Mouse (Mus musculus) MEL (cell line): ENCODE results near the gene Rps25. TPM values are rescaled to one million over a fixed set of nuclear protein-coding genes. Genes with fewer than 3 reads are reported as not detected.

Source experiments
- DNase-seq: peaks from one replicate; pipeline ENCODE4 v3.0.0; 2011; ENCODE audit warnings: low read depth, low spot score
- H3K27ac ChIP-seq: 2 replicates; pipeline ENCODE4 v1.5.1; 2012; ENCODE audit warnings: low read depth, mild to moderate bottlenecking, control low read depth, low read length, moderate library complexity; ENCODE audit not compliant: control insufficient read depth
- H3K27me3 ChIP-seq, 2 experiments: fragments of 150-350 bp in 1 of 2; sonication (generic) in 1 of 2; 2 replicates each; pipeline ENCODE4 v1.6.1; 2012; ENCODE audit warnings: low read length in 2 of 2, mild to moderate bottlenecking in 2 of 2, improper control_type of control experiment in 1 of 2, moderate library complexity in 1 of 2; ENCODE audit not compliant: insufficient read depth in 2 of 2, control insufficient read depth in 1 of 2
- H3K36me3 ChIP-seq, 2 experiments: 2 replicates each; pipeline ENCODE4 v1.6.1; 2012 to 2014; ENCODE audit warnings: low read length in 2 of 2, improper control_type of control experiment in 1 of 2, inconsistent platforms in 1 of 2, mild to moderate bottlenecking in 1 of 2; ENCODE audit not compliant: insufficient read depth in 2 of 2, control insufficient read depth in 1 of 2
- H3K4me1 ChIP-seq, 2 experiments: fragments of 150-350 bp in 1 of 2; sonication (generic) in 1 of 2; 2 replicates each; pipeline ENCODE4 v1.6.1; 2012; ENCODE audit warnings: low read length in 2 of 2, improper control_type of control experiment in 1 of 2, mild to moderate bottlenecking in 1 of 2; ENCODE audit not compliant: insufficient read depth in 2 of 2, control insufficient read depth in 1 of 2
- H3K4me3 ChIP-seq, 2 experiments: fragments of 150-350 bp in 1 of 2; sonication (generic) in 1 of 2; 2 replicates each; pipeline ENCODE4 v1.5.1; 2012; ENCODE audit warnings: low read depth in 2 of 2, low read length in 2 of 2, mild to moderate bottlenecking in 2 of 2, moderate library complexity in 2 of 2, control low read depth in 1 of 2, improper control_type of control experiment in 1 of 2; ENCODE audit not compliant: control insufficient read depth in 1 of 2, insufficient read depth in 1 of 2
- H3K79me2 ChIP-seq: 2 replicates; pipeline ENCODE4 v1.6.1; 2012; ENCODE audit warnings: mild to moderate bottlenecking, low read length, moderate library complexity; ENCODE audit not compliant: control insufficient read depth, poor library complexity, insufficient read depth
- H3K9ac ChIP-seq: 2 replicates; pipeline ENCODE4 v1.6.1; 2012; ENCODE audit warnings: low read depth, mild to moderate bottlenecking, control low read depth, low read length, moderate library complexity; ENCODE audit not compliant: control insufficient read depth, poor library complexity, severe bottlenecking
- H3K9me3 ChIP-seq: fragments of 150-350 bp; sonication (generic); replicated peaks from 2 replicates; pipeline ENCODE4 v1.6.1; 2012; ENCODE audit warnings: mild to moderate bottlenecking, low read length, improper control_type of control experiment, moderate library complexity; ENCODE audit not compliant: insufficient read depth
- CTCF ChIP-seq, 3 experiments: IDR thresholded peaks in 2 of 3; conservative IDR thresholded peaks in 1 of 3; 2 replicates each; pipeline ENCODE4 v1.5.1; 2011 to 2012; ENCODE audit warnings: low read length in 3 of 3, low read depth in 2 of 3, mild to moderate bottlenecking in 2 of 3, improper control_type of control experiment in 1 of 3, inconsistent platforms in 1 of 3, mixed read lengths in 1 of 3, moderate library complexity in 1 of 3; ENCODE audit not compliant: control insufficient read depth in 1 of 3, insufficient read depth in 1 of 3, poor library complexity in 1 of 3, severe bottlenecking in 1 of 3
- EP300 ChIP-seq, 2 experiments: IDR thresholded peaks; 2 replicates each; pipeline ENCODE4 v1.6.1; 2011; ENCODE audit warnings: improper control_type of control experiment in 2 of 2, low read length in 2 of 2, low read depth in 1 of 2, mild to moderate bottlenecking in 1 of 2
- GABPA ChIP-seq: IDR thresholded peaks from 2 replicates; pipeline ENCODE4 v1.6.1; 2012; ENCODE audit warnings: low read depth, mild to moderate bottlenecking, inconsistent platforms, low read length, improper control_type of control experiment, moderate library complexity
- GATA1 ChIP-seq: IDR thresholded peaks from 2 replicates; pipeline ENCODE4 v1.6.1; 2011; ENCODE audit warnings: low read depth, low read length, improper control_type of control experiment
- JUND ChIP-seq: IDR thresholded peaks from 2 replicates; pipeline ENCODE4 v1.6.1; 2011; ENCODE audit warnings: low read depth, mild to moderate bottlenecking, improper control_type of control experiment, low read length
- MYB ChIP-seq: IDR thresholded peaks from 2 replicates; pipeline ENCODE4 v1.6.1; 2011; ENCODE audit warnings: mild to moderate bottlenecking, low read depth, low read length, improper control_type of control experiment
- POLR2A ChIP-seq, 2 experiments: IDR thresholded peaks; 2 replicates each; pipeline ENCODE4 v1.6.1; 2011 to 2012; ENCODE audit warnings: low read length in 2 of 2, mild to moderate bottlenecking in 2 of 2, control low read depth in 1 of 2, improper control_type of control experiment in 1 of 2, low read depth in 1 of 2, moderate library complexity in 1 of 2; ENCODE audit not compliant: control insufficient read depth in 1 of 2, insufficient read depth in 1 of 2, poor library complexity in 1 of 2
- POLR2AphosphoS2 ChIP-seq: IDR thresholded peaks from 2 replicates; pipeline ENCODE4 v1.6.1; 2011; ENCODE audit warnings: low read length, improper control_type of control experiment
- RAD21 ChIP-seq: IDR thresholded peaks from 2 replicates; pipeline ENCODE4 v1.6.1; 2011; ENCODE audit warnings: mild to moderate bottlenecking, low read depth, low read length, improper control_type of control experiment
- SMC3 ChIP-seq: IDR thresholded peaks from 2 replicates; pipeline ENCODE4 v1.6.1; 2011; ENCODE audit warnings: low read depth, low read length, improper control_type of control experiment
- TCF12 ChIP-seq: IDR thresholded peaks from 2 replicates; pipeline ENCODE4 v1.6.1; 2014; ENCODE audit warnings: low read depth, mild to moderate bottlenecking, inconsistent platforms, low read length, improper control_type of control experiment, moderate library complexity
- USF1 ChIP-seq: IDR thresholded peaks from 2 replicates; pipeline ENCODE4 v1.6.1; 2014; ENCODE audit warnings: low read depth, mild to moderate bottlenecking, inconsistent platforms, low read length, improper control_type of control experiment, moderate library complexity
- ZC3H11A ChIP-seq: IDR thresholded peaks from 2 replicates; pipeline ENCODE4 v1.6.1; 2012; ENCODE audit warnings: low read depth, mild to moderate bottlenecking, inconsistent platforms, low read length, improper control_type of control experiment
- polyA plus RNA-seq, 2 experiments: library from polyadenylated mRNA; stranded (reverse) in 1 of 2; unstranded in 1 of 2; fragments of >175 nt in 1 of 2; fragments of >200 nt in 1 of 2; gene quantifications; 2 replicates each; pipeline versions ENCODE4 v1.2.1 to v1.2.4; 2012; ENCODE audit warnings: low replicate concordance in 2 of 2, low read depth in 1 of 2; ENCODE audit not compliant: insufficient read length in 2 of 2, insufficient read depth in 1 of 2, missing spikeins in 1 of 2
- total RNA-seq: library from RNA; depleted of rRNA; stranded (reverse); fragments of 300-350 nt; gene quantifications from 2 replicates; pipeline ENCODE4 v1.2.3, GENCODE M21; 2012

Gene Rps25
- total and polyA plus RNA-seq, 3 experiments = 2,743 to 3,114 TPM; not detected in 1

- H3K9ac ChIP-seq = no peak overlapping the region
- no peak overlapping the region for H3K27ac ChIP-seq
- no peaks in the 10 kb centered on the region for H3K4me1 ChIP-seq
- peaks cover 0 to 14% of the 10 kb centered on the region in 2 experiments; a peak in 2 of 4 replicates for H3K36me3 ChIP-seq
- peak; percentile 68 for DNase-seq
- no peak for TF ChIP-seq JUND
- TF ChIP-seq CTCF (IDR thresholded peaks at IDR 0.05 in 2 of 3, conservative IDR thresholded peaks at IDR 0.05 in 1 of 3; ENCODE audit: control insufficient read depth in 1 of 3, insufficient read depth in 1 of 3, low read depth in 2 of 3, low read length in 3 of 3, poor library complexity in 1 of 3, severe bottlenecking in 1 of 3) = peak; percentile 75 to 81 (median 78)
- TF ChIP-seq GATA1 = no peak
- peak; percentile 50 for TF ChIP-seq SMC3
- TF ChIP-seq RAD21 = peak; percentile 9
- TF ChIP-seq USF1 = no peak
- TF ChIP-seq MYB = no peak
- TF ChIP-seq TCF12 = no peak
- TF ChIP-seq, all 39 proteins: peak for 3
- Histone ChIP-seq H3K79me2 (no peaks in the 10 kb centered on the region), H3K4me3 (no peak overlapping the region), H3K9me3 (no peaks in the 10 kb centered on the region), H3K27me3 (no peaks in the 10 kb centered on the region)
Observed at GRCm38 (mm10) chr9:44389273-44389672, 17.7 kb upstream of the Rps25 start.

DNA sequence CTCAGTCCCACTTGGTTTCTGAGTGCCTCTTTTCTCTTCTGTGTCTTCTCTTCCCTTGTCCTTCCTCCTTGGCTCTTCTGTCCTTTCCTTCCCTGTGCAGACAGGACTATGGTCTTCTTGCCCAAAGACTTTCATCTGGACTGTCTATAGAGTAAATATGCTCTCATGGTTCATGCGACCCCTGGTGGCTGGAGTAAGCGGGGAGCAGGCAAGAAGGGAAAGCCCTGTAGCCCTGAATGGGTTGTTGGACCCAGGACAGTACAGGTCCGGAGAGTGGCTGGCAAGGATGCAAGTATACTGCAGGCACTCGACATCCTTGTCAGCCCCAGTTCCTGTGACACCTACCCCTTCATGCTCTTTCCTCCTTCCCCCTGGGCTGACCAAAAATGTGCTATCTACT lies 15.5 kb upstream of the Rps25 start:
- no peaks in the 10 kb centered on the region for H3K79me2 ChIP-seq
- peak; percentile 65 for DNase-seq
- TF ChIP-seq EP300 (IDR thresholded peaks at IDR 0.05; ENCODE audit: low read depth in 1 of 2, low read length in 2 of 2) = no peak
- peak; percentile 76 to 84 (median 77) for TF ChIP-seq CTCF (IDR thresholded peaks at IDR 0.05 in 2 of 3, conservative IDR thresholded peaks at IDR 0.05 in 1 of 3; ENCODE audit: control insufficient read depth in 1 of 3, insufficient read depth in 1 of 3, low read depth in 2 of 3, low read length in 3 of 3, poor library complexity in 1 of 3, severe bottlenecking in 1 of 3)
- TF ChIP-seq GABPA = no peak
- peak; percentile 27; the same call in 1 of the 2 replicates for TF ChIP-seq ZC3H11A
- TF ChIP-seq POLR2AphosphoS2 = 0 out of 2 replicates have a peak, but pooled peaks have one; percentile 23
- peak; percentile 65 for TF ChIP-seq SMC3
- peak in 1 of 2 experiments; percentile 23; a peak in 2 of 4 replicates for TF ChIP-seq POLR2A (IDR thresholded peaks at IDR 0.05; ENCODE audit: control insufficient read depth in 1 of 2, insufficient read depth in 1 of 2, low read depth in 1 of 2, low read length in 2 of 2, poor library complexity in 1 of 2)
- H3K9ac ChIP-seq = no peak overlapping the region
- no peak overlapping the region for H3K27ac ChIP-seq
- peaks cover 0 to 6% of the 10 kb centered on the region in 2 experiments; a peak in 1 of 4 replicates for H3K36me3 ChIP-seq
- H3K9me3 ChIP-seq = no peaks in the 10 kb centered on the region
- 0 out of 4 replicates have a peak, but pooled peaks cover 0 to 3% of the 10 kb centered on the region in 2 experiments for H3K4me1 ChIP-seq
- no peaks in the 10 kb centered on the region for H3K27me3 ChIP-seq
- H3K4me3 ChIP-seq = no peak overlapping the region
